Mouse (Mus musculus): ENCODE results near the gene Mt2.

Mt2 gene

GRCm38 (mm10) chr8:94172809-94173732, 607 bp downstream of the Mt2 start:
- no peak for DNase-seq

- no peak for DNase-seq
Measured at GRCm38 (mm10) chr8:94173848-94174403, 1.5 kb downstream of the Mt2 start.

GRCm38 (mm10) chr8:94174619-94175213, 2.3 kb downstream of the Mt2 start:
- no peak for DNase-seq

- no peak for DNase-seq
Measured at GRCm38 (mm10) chr8:94177716-94178390, 5.4 kb downstream of the Mt2 start.

GRCm38 (mm10) chr8:94178857-94179712, 6.6 kb downstream of the Mt2 start, which contains the start of gene Mt1:
TSS of gene Mt1 (plus strand) at chr8:94179082.
- peak; percentile 89 to 93 for DNase-seq

GRCm38 (mm10) chr8:94179713-94180560, 7.5 kb downstream of the Mt2 start:
- no peak for DNase-seq

- no peak for DNase-seq
Measured at GRCm38 (mm10) chr8:94180561-94180908, 8.1 kb downstream of the Mt2 start.

- no peak for DNase-seq
Measured at GRCm38 (mm10) chr8:94182055-94182929, 9.8 kb downstream of the Mt2 start.

- DNase-seq, result peak; percentile 77 to 85
Measured at GRCm38 (mm10) chr8:94183117-94183516, 10.7 kb downstream of the Mt2 start.

- no peak for DNase-seq
Measured at GRCm38 (mm10) chr8:94184357-94184843, 11.9 kb downstream of the Mt2 start.

- no peak for DNase-seq
Measured at GRCm38 (mm10) chr8:94185791-94186190, 13.3 kb downstream of the Mt2 start.

- DNase-seq, result peak; percentile 88 to 91
Measured at GRCm38 (mm10) chr8:94186542-94186941, 14.1 kb downstream of the Mt2 start.

- DNase-seq, result peak in 1 of 2 experiments; percentile 34
Measured at GRCm38 (mm10) chr8:94187290-94188002, 15.0 kb downstream of the Mt2 start.

GRCm38 (mm10) chr8:94189275-94190031, 17.0 kb downstream of the Mt2 start:
- peak; percentile 69 to 81 for DNase-seq

GRCm38 (mm10) chr8:94191101-94191691, 18.7 kb downstream of the Mt2 start:
- DNase-seq, result peak; percentile 87 to 88

GRCm38 (mm10) chr8:94192926-94193325, 20.5 kb downstream of the Mt2 start:
- DNase-seq, result peak; percentile 58 to 64

GRCm38 (mm10) chr8:94194591-94195223, 22.2 kb downstream of the Mt2 start:
- DNase-seq, result peak in 1 of 2 experiments; percentile 63

All from lung, adult 18-20 months (tissue).